Mouse (Mus musculus): ENCODE results near the gene Ank. TPM values are rescaled to one million over a fixed set of nuclear protein-coding genes. Genes with fewer than 3 reads are reported as not detected.

Gene Ank
- polyA plus RNA-seq, 1 experiment from 2014 or later = 5.4 TPM

DNA sequence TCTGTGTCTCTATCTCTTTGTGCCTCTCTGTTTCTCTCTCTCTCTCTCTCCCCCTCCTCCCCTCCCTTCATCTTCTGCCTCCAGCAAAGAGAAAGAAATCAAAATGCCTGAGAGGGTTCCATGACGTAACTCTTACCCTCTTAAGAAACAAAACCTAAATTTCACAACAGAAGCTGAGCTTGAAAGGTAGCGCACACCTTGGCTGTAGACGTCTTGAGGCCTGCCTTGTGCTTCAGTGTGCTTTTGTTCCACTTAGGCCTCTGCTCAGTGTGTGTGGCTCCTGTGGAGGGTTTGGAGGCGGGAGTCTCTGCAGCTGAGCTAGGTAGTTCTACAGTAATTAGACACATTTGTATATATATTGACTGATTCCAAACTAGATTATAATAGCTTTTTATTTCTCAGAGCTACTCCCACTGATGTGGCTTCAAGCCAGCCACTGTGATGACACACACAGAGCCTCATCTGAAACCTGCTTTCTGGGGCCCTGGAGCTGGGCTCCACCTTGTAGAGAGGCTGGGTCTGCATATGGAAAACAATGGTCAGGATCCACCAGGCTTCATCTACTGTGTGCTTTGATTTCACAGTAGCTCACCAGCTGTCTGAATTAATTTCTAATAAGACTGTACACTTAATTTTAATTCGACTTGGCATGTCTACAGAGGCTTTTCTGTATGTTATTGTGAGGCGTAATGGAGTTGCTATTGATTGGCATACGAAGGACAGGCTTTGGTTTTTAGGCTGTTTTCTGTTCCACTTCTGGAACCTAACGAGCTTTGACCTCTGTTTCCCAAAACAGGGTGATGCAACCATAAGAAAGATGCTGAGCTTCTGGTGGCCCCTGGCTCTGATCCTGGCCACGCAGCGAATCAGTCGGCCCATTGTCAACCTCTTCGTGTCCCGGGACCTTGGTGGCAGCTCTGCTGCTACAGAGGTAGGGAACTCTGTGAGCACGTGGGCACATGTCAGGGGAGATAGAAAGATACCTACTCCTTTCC lies 97.9 kb downstream of the Ank start:
- no peak for ATAC-seq (ENCODE audit: insufficient number of reproducible peaks, insufficient read depth, low FRiP score, low TSS enrichment, low read depth)
- no peaks in the 10 kb centered on the region for H3K9me3 ChIP-seq

DNA sequence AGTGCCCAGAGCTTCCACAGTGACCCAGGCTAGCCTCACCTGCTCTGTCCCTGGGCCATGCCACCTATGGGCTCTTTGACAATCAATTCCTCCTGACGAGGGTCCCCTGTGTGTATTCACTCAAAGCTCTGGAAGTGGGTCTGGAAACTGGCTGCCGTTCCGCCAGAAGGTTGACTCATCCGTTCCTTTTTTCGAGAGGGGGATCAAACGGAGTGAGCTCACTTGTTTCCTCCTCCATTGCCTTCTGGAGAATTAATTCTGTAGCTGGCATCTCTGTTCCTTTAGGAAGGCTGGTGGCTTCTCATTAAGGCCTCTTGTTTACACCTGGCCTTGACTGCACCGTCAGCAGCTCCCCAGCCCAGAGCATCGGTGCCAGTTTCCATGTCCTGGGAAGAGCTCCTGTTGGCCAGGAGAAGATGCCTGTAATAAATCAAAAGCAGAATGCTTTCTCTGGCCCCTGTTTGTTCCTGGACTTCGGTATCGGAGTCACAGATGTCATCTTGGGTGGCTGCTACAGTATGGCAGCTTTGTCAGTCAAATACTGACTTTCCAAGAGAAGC lies 99.2 kb downstream of the Ank start:
- Histone ChIP-seq H3K4me3 (replicated peaks) (no peak overlapping the region), H3K9me3 (no peaks in the 10 kb centered on the region), H3K9ac (replicated peaks) (no peak overlapping the region), H3K27me3 (no peaks in the 10 kb centered on the region), H3K36me3 (peaks cover 4% of the 10 kb centered on the region; the same call in 1 of the 2 replicates), H3K27ac (no peak overlapping the region), H3K4me2 (no peak overlapping the region), H3K4me1 (replicated peaks) (peaks cover 8% of the 10 kb centered on the region; the same call in 1 of the 2 replicates)
- no peak for ATAC-seq (ENCODE audit: insufficient number of reproducible peaks, insufficient read depth, low FRiP score, low TSS enrichment, low read depth)
- 86% methylated on average over 10 of the region's 10 CpGs for WGBS

More for the DNA sequence above, 97.9 kb downstream of the Ank start:
- Histone ChIP-seq H3K4me3 (replicated peaks) (no peak overlapping the region), H3K27ac (no peak overlapping the region), H3K4me2 (no peak overlapping the region), H3K9ac (replicated peaks) (no peak overlapping the region), H3K4me1 (replicated peaks) (peaks cover 4% of the 10 kb centered on the region; the same call in 1 of the 2 replicates), H3K27me3 (no peaks in the 10 kb centered on the region), H3K36me3 (peaks cover 4% of the 10 kb centered on the region; the same call in 1 of the 2 replicates)
- 90% methylated on average over 14 of the region's 14 CpGs for whole genome bisulfite sequencing

DNA sequence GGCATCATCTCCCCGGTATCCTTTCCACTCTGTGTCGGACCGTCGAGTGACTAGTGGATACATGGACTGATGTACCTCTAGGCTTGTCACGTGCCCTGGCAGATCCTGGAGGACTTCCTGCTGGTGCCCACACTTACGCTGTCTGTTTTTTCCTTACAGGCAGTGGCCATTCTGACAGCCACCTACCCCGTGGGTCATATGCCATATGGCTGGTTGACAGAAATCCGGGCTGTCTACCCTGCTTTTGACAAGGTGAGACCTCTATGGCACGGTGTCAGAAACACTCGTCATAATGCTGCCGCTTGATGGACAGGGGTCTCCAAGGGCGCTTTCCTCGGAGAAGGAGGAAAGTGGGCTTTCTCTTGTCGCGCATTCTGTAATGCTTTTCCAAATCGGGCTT lies 100.9 kb downstream of the Ank start:
- no peak overlapping the region for H3K27ac ChIP-seq
- no peak overlapping the region for H3K9ac ChIP-seq (replicated peaks)
- H3K4me2 ChIP-seq = no peak overlapping the region
- H3K4me1 ChIP-seq (replicated peaks) = peaks cover 8% of the 10 kb centered on the region; the same call in 1 of the 2 replicates
- H3K27me3 ChIP-seq = no peaks in the 10 kb centered on the region
- ATAC-seq (ENCODE audit: insufficient number of reproducible peaks, insufficient read depth, low FRiP score, low TSS enrichment, low read depth) = no peak
- no peaks in the 10 kb centered on the region for H3K9me3 ChIP-seq
- WGBS = 92% methylated on average over 16 of the region's 16 CpGs
- peaks cover 4% of the 10 kb centered on the region; the same call in 1 of the 2 replicates for H3K36me3 ChIP-seq
- H3K4me3 ChIP-seq (replicated peaks) = no peak overlapping the region

DNA sequence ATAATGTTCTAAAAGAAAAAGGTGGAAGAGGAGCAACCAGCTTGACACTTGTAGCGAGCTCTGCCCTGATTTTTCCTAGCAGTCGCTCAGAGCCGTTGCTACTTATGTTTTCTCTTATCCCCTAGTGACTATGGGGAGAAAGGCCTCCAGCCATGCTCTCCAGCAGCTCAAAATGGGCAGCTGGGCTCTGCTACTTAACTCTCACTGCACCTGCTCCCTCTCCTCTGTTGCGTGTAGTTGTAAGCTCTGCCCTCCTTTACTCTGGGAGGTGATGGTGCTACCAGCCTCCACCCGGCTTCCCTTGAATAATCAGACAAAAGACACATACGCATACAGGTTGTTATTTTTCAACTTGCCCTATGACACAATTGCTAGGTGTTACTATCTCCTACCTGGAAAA lies 101.9 kb downstream of the Ank start:
- no peaks in the 10 kb centered on the region for H3K9me3 ChIP-seq
- no peak overlapping the region for H3K4me3 ChIP-seq (replicated peaks)
- peaks cover 4% of the 10 kb centered on the region; the same call in 1 of the 2 replicates for H3K36me3 ChIP-seq
- WGBS = 87% methylated on average over 6 of the region's 6 CpGs
- H3K27me3 ChIP-seq = no peaks in the 10 kb centered on the region
- peaks cover 8% of the 10 kb centered on the region; the same call in 1 of the 2 replicates for H3K4me1 ChIP-seq (replicated peaks)
- no peak overlapping the region for H3K4me2 ChIP-seq
- no peak overlapping the region for H3K9ac ChIP-seq (replicated peaks)
- ATAC-seq (ENCODE audit: insufficient number of reproducible peaks, insufficient read depth, low FRiP score, low TSS enrichment, low read depth) = no peak
- no peak overlapping the region for H3K27ac ChIP-seq

DNA sequence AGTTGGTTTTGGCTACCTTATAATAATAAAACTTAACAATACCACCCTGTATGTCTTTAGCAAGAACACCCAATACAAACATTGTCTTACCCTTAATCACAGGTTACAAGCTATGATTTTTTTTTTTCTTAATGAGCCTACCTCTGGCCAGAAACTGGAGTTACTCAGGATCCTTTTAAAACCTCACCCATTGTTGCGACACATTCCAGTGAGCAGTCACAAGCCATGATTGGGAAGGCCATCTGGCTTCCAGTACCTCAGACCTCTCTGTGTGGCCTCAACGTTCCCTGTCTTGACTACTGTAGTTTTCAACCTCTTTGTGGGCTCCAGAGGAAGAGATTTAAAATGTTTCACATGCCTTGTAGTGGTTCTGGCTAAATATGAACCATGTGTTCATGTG lies 103.4 kb downstream of the Ank start:
- WGBS = 43% methylated on average over 2 of the region's 2 CpGs
- Histone ChIP-seq H3K9me3 (no peaks in the 10 kb centered on the region), H3K4me2 (no peak overlapping the region), H3K27me3 (no peaks in the 10 kb centered on the region), H3K4me1 (replicated peaks) (peaks cover 8% of the 10 kb centered on the region; the same call in 1 of the 2 replicates), H3K27ac (no peak overlapping the region), H3K4me3 (replicated peaks) (no peak overlapping the region), H3K9ac (replicated peaks) (no peak overlapping the region), H3K36me3 (peaks cover 4% of the 10 kb centered on the region; the same call in 1 of the 2 replicates)
- no peak for ATAC-seq (ENCODE audit: insufficient number of reproducible peaks, insufficient read depth, low FRiP score, low TSS enrichment, low read depth)

DNA sequence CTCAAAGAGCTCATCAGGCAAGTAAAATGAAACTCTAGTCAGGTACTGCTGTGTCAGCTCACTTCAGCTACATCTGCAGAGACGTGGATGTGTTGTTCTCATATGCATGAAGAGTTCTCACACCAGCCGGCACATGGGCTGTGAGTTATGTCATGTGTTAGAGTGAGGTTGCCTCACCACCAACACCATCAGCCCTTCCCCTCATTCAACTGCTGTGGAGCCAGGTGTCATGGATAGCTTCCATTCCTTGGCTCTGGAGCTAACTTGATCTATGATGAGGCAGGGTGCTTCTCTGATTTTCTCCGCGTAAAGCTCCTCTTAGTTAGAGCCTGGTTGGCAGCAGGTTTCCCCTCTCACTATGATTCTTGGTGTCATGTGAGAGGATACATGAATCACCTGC lies 103.9 kb downstream of the Ank start:
- no peak overlapping the region for H3K4me3 ChIP-seq (replicated peaks)
- H3K4me2 ChIP-seq = no peak overlapping the region
- peaks cover 8% of the 10 kb centered on the region; the same call in 1 of the 2 replicates for H3K4me1 ChIP-seq (replicated peaks)
- WGBS = 78% methylated on average over 4 of the region's 4 CpGs
- H3K9ac ChIP-seq (replicated peaks) = no peak overlapping the region
- no peaks in the 10 kb centered on the region for H3K9me3 ChIP-seq
- peaks cover 4% of the 10 kb centered on the region; the same call in 1 of the 2 replicates for H3K36me3 ChIP-seq
- no peaks in the 10 kb centered on the region for H3K27me3 ChIP-seq
- H3K27ac ChIP-seq = no peak overlapping the region
- ATAC-seq (ENCODE audit: insufficient number of reproducible peaks, insufficient read depth, low FRiP score, low TSS enrichment, low read depth) = no peak

DNA sequence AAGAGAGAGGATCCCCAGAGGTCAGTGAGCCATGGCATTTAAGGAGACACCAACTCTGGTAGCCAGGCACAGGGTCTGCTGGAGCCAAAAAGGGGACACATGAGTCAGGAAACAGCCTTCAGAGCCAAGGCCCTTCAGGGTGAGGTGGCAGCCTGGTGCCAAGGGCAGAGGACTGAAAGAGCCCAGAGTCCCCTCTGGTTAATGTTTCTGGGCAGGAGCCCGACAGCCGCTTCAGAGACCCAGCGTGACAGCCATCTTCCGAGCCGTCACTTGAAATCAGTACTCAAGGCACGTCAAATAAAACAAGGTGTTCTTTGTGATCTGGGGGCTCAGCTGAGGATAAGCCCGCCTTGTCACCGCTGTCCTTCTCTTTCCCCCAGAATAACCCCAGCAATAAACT lies 104.7 kb downstream of the Ank start:
- Histone ChIP-seq H3K27ac (no peak overlapping the region), H3K9me3 (no peaks in the 10 kb centered on the region), H3K4me2 (no peak overlapping the region), H3K9ac (replicated peaks) (no peak overlapping the region), H3K36me3 (peaks cover 4% of the 10 kb centered on the region; the same call in 1 of the 2 replicates), H3K4me3 (replicated peaks) (no peak overlapping the region), H3K27me3 (no peaks in the 10 kb centered on the region), H3K4me1 (replicated peaks) (peaks cover 8% of the 10 kb centered on the region; the same call in 1 of the 2 replicates)
- ATAC-seq (ENCODE audit: insufficient number of reproducible peaks, insufficient read depth, low FRiP score, low TSS enrichment, low read depth) = no peak
- 82% methylated on average over 8 of the region's 8 CpGs for WGBS

DNA sequence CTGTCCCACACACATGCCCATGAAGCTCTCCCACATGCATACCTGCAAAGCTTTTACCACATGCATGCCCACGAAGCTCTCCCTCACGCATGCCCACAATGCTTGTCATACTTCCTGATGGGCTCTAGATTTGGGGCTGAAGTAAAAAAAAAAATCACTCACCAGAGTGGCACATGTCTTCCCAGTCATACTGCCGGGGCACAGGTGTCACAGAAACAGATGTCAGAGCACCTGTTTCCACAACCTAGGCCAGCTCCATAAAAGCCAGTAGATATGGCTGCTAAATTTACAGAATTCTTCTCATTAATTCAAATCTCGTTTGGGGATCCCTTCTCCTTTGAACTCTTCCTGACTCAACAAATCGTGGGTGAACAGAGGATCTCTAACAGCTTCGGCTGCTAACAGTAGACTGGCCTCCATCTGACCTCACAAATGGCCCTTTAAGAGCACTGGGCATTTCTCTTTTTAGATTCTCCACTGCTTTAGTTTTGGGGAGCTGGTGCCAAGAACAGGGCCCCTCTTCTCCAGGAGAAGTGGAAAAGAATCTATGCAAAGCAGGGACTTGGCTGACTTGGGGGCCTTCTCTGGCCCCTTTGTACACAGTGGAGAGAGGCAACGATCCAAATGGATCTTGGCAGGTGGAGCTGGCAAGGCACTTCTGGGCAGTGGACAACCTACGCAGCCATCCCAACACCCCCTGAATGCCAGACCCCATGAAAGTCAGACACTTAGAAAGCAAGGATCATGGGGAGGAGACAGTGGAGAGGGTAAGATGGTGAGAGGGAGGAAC lies 108.7 kb downstream of the Ank start:
- 79% methylated on average over 8 of the region's 8 CpGs for WGBS
- H3K36me3 ChIP-seq = no peaks in the 10 kb centered on the region; the same call in 1 of the 2 replicates
- no peak overlapping the region for H3K9ac ChIP-seq (replicated peaks)
- no peak overlapping the region for H3K4me2 ChIP-seq
- no peak overlapping the region for H3K27ac ChIP-seq
- H3K27me3 ChIP-seq = no peaks in the 10 kb centered on the region
- ATAC-seq (ENCODE audit: insufficient number of reproducible peaks, insufficient read depth, low FRiP score, low TSS enrichment, low read depth) = no peak
- H3K9me3 ChIP-seq = no peaks in the 10 kb centered on the region
- no peak overlapping the region for H3K4me3 ChIP-seq (replicated peaks)
- H3K4me1 ChIP-seq (replicated peaks) = no peaks in the 10 kb centered on the region

DNA sequence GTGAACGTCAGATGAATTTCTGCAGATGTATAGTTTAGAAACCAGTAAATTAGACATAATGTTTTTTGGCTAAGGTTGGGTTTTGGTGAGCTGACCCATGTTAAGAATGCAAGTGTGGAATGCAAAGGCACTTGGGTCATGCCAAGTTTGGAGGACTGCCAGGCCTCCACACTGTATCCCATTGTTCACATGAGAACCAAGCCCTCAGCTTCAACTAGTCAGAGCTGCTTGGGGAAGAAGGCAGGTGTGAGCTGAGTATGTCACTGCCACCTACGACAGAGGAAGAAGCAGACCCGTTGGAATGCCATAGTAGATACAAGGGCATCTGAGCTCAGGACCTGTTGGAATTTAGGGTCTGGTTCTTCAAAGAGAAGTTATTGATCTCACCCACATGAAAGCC lies 109.5 kb downstream of the Ank start:
- Histone ChIP-seq H3K4me3 (replicated peaks) (no peak overlapping the region), H3K4me1 (replicated peaks) (no peaks in the 10 kb centered on the region), H3K27ac (no peak overlapping the region), H3K36me3 (no peaks in the 10 kb centered on the region; the same call in 1 of the 2 replicates), H3K27me3 (no peaks in the 10 kb centered on the region), H3K9ac (replicated peaks) (no peak overlapping the region), H3K4me2 (no peak overlapping the region), H3K9me3 (no peaks in the 10 kb centered on the region)
- 72% methylated on average over 3 of the region's 3 CpGs for WGBS
- ATAC-seq (ENCODE audit: insufficient number of reproducible peaks, insufficient read depth, low FRiP score, low TSS enrichment, low read depth) = no peak

DNA sequence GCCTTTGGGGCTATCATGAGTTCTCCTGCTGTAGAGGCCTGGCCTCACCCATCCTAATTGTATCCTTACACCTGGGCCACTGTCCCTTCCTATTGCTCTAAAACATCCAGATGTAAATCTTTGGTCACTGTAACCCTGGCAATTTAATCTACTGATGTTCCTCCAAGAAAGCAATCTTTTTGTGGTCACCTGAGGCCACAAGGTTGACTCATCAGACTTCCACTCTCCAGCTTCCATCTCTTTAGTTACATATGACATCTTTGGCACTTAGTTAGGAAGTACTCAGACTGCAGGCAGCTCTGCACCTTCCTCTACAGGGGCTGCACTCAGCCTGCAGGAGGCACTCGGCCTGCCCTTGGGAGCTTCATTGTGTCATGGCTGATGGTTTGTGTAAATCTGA lies 110.4 kb downstream of the Ank start:
- no peak for ATAC-seq (ENCODE audit: insufficient number of reproducible peaks, insufficient read depth, low FRiP score, low TSS enrichment, low read depth)

More for the DNA sequence above, 110.4 kb downstream of the Ank start:
- WGBS = 80% methylated on average over 1 of the region's 1 CpGs
- Histone ChIP-seq H3K9ac (replicated peaks) (no peak overlapping the region), H3K4me3 (replicated peaks) (no peak overlapping the region), H3K27ac (no peak overlapping the region), H3K4me1 (replicated peaks) (no peaks in the 10 kb centered on the region), H3K36me3 (no peaks in the 10 kb centered on the region; the same call in 1 of the 2 replicates), H3K9me3 (no peaks in the 10 kb centered on the region), H3K27me3 (no peaks in the 10 kb centered on the region), H3K4me2 (no peak overlapping the region)

All from limb, embryonic 12.5 days (tissue).